Comparison of ENCODE assay signal across 15 mouse cellular contexts in genomic region chr1:190481071-190481470, GRCm38 (mm10).
DNase-seq lines count a peak whose midpoint lies in the region.
"Had no signal": no experiment of that assay in that cellular context is flagged by ENCODE, and none has a peak within 500 bp of the region (broad histone marks: within the 10 kb centered on the region; RNA-seq: fewer than 3 reads in every experiment).

No protein-coding gene starts in this region.

- DNase-seq in adrenal gland, adult 2 months = peak; percentile 6
- no peak for DNase-seq in adrenal gland, postnatal 4 days (ENCODE audit: low spot score in 2 of 2)
- peak; percentile 2 for DNase-seq in lung, postnatal 36 days
- DNase-seq in lung, postnatal 10 days = no peak
- peak; percentile 67 for DNase-seq in ZHBTc4 (ENCODE audit: low read depth, low spot score)
- no peak for DNase-seq in heart, postnatal 4 days
- DNase-seq: adrenal gland, postnatal 10 days; B cell, adult 2 months; cerebellum, adult 11 months; cerebellum, adult 18-20 months; cerebellum, adult 8-10 months; cerebellum, adult 9-11 months; cerebellum, postnatal 14 days; cerebellum, postnatal 36 days; embryo, embryonic 11 days had no signal

Comparison
In these comparisons a context has a peak if more than half of its experiments do, and no peak if none do; other contexts are left out.
1. DNase-seq: peak in adrenal gland, adult 2 months (single experiment), lung, postnatal 36 days (single experiment) and ZHBTc4 (single experiment); none in adrenal gland, postnatal 4 days (0 of 2), lung, postnatal 10 days (single experiment) and heart, postnatal 4 days (single experiment).